ENCODE assay signal across 7 mouse cellular contexts in the genomic region with DNA sequence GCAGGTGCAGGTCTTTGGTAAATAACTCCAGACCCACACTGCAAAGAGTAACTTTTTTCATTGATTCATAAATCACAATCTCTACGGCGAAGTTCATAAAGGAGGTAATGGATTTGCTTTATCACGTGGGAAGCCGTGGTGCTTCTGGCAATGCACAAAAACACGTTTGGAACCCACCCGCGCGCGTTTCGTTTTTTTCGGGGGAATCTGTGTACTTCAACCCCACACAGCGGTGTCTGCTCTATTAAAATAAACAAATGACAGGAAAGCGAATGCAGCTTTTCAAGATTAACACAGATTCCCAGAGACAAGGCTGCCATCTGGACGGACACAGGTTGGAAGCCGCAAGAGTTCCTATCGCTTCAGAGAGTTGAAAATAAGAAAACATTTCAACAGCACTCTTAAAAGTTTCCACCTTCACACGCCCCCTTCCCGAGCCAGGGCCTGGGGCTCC. TPM values are rescaled to one million over a fixed set of nuclear protein-coding genes. Genes with fewer than 3 reads are reported as not detected.
DNase-seq lines count a peak whose midpoint lies in the region; ATAC-seq and TF ChIP-seq lines count a peak whose summit lies in the region.

No protein-coding gene starts in this region.

- no peaks in the 10 kb centered on the region for H3K36me3 ChIP-seq in lung, postnatal 0 days (ENCODE audit: insufficient read depth, low read length)
- no peaks in the 10 kb centered on the region for H3K36me3 ChIP-seq in embryonic facial prominence, embryonic 15.5 days
- H3K36me3 ChIP-seq in limb, embryonic 12.5 days, result no peaks in the 10 kb centered on the region
- no peaks in the 10 kb centered on the region for H3K36me3 ChIP-seq in small intestine, adult 2 months (ENCODE audit: control insufficient read depth, insufficient read depth, low read length)

- H3K4me2 ChIP-seq in lung, postnatal 0 days (replicated peaks; ENCODE audit: low read depth, low read length), result peak overlapping the region; percentile 77
- peak overlapping the region; percentile 68 for H3K4me2 ChIP-seq in embryonic facial prominence, embryonic 15.5 days (replicated peaks)
- peak overlapping the region; percentile 75 for H3K4me2 ChIP-seq in limb, embryonic 12.5 days

- H3K4me3 ChIP-seq in lung, postnatal 0 days (ENCODE audit: low read depth, low read length), result peak overlapping the region; percentile 98
- peak overlapping the region; percentile 94 for H3K4me3 ChIP-seq in embryonic facial prominence, embryonic 15.5 days (replicated peaks)
- peak overlapping the region; percentile 94 for H3K4me3 ChIP-seq in limb, embryonic 12.5 days (replicated peaks)
- peak overlapping the region; percentile 99 for H3K4me3 ChIP-seq in small intestine, adult 2 months (ENCODE audit: low read depth, low read length)

- DNase-seq in lung, postnatal 0 days (ENCODE audit: low spot score), result no peak
- no peak for DNase-seq in lung, postnatal 14 days
- DNase-seq in left cerebral cortex, adult 11 months (ENCODE audit: low spot score), result no peak
- no peak for DNase-seq in retina, postnatal 1 day

- peak overlapping the region; percentile 97 for H3K27ac ChIP-seq in lung, postnatal 0 days (ENCODE audit: low read length)
- peak overlapping the region; percentile 92 for H3K27ac ChIP-seq in embryonic facial prominence, embryonic 15.5 days (replicated peaks)
- H3K27ac ChIP-seq in limb, embryonic 12.5 days, result peak overlapping the region; percentile 93
- H3K27ac ChIP-seq in small intestine, adult 2 months (ENCODE audit: insufficient read depth, low read depth, low read length), result peak overlapping the region; percentile 80

- 2% methylated on average over 18 of the region's 18 CpGs for WGBS in lung, postnatal 0 days
- 2% methylated on average over 18 of the region's 18 CpGs for WGBS in embryonic facial prominence, embryonic 15.5 days
- 7% methylated on average over 18 of the region's 18 CpGs for WGBS in limb, embryonic 12.5 days
- under 1% methylated on average over 18 of the region's 18 CpGs for WGBS in small intestine, adult 2 months

- no peak for TF ChIP-seq POLR2A in small intestine, adult 2 months (IDR thresholded peaks at IDR 0.05; ENCODE audit: low read depth, low read length)

- no peak for ATAC-seq in lung, postnatal 0 days
- ATAC-seq in embryonic facial prominence, embryonic 15.5 days (ENCODE audit: insufficient number of reproducible peaks, low FRiP score, low TSS enrichment, low read depth), result no peak
- no peak for ATAC-seq in limb, embryonic 12.5 days (ENCODE audit: insufficient number of reproducible peaks, insufficient read depth, low FRiP score, low TSS enrichment, low read depth)

- peak overlapping the region; percentile 87 for H3K9ac ChIP-seq in lung, postnatal 0 days (replicated peaks; ENCODE audit: low read depth)
- H3K9ac ChIP-seq in embryonic facial prominence, embryonic 15.5 days, result peak overlapping the region; percentile 82
- peak overlapping the region; percentile 90 for H3K9ac ChIP-seq in limb, embryonic 12.5 days (replicated peaks)

- TF ChIP-seq EP300 in lung, postnatal 0 days (IDR thresholded peaks at IDR 0.05), result no peak

- no peak for TF ChIP-seq CTCF in lung, postnatal 0 days (IDR thresholded peaks at IDR 0.05)
- no peak for TF ChIP-seq CTCF in small intestine, adult 2 months (IDR thresholded peaks at IDR 0.05; ENCODE audit: extremely low read depth, insufficient read length, insufficient replicate concordance, low read depth, low read length)

- H3K27me3 ChIP-seq in lung, postnatal 0 days (replicated peaks; ENCODE audit: insufficient read depth, low read length), result no peaks in the 10 kb centered on the region
- H3K27me3 ChIP-seq in embryonic facial prominence, embryonic 15.5 days, result no peaks in the 10 kb centered on the region
- no peaks in the 10 kb centered on the region for H3K27me3 ChIP-seq in limb, embryonic 12.5 days
- no peaks in the 10 kb centered on the region for H3K27me3 ChIP-seq in small intestine, adult 2 months (ENCODE audit: control insufficient read depth, insufficient read depth, low read length)

- H3K9me3 ChIP-seq in lung, postnatal 0 days (ENCODE audit: low read length), result no peaks in the 10 kb centered on the region
- no peaks in the 10 kb centered on the region for H3K9me3 ChIP-seq in embryonic facial prominence, embryonic 15.5 days (replicated peaks)
- no peaks in the 10 kb centered on the region for H3K9me3 ChIP-seq in limb, embryonic 12.5 days

- peaks cover 26% of the 10 kb centered on the region for H3K4me1 ChIP-seq in lung, postnatal 0 days (ENCODE audit: insufficient read depth, low read depth, low read length)
- peaks cover 45% of the 10 kb centered on the region for H3K4me1 ChIP-seq in embryonic facial prominence, embryonic 15.5 days
- H3K4me1 ChIP-seq in limb, embryonic 12.5 days (replicated peaks), result peaks cover 42% of the 10 kb centered on the region
- peaks cover 21% of the 10 kb centered on the region; the same call in 1 of the 2 replicates for H3K4me1 ChIP-seq in small intestine, adult 2 months (ENCODE audit: control insufficient read depth, insufficient read depth, insufficient read length, low read length)

RNA-seq across cellular contexts. Expression of gene Usp12, which starts 1.1 kb away (rescaled TPM):
- 14.5 and 15.4 TPM in 2 replicates for polyA plus RNA-seq in lung, postnatal 0 days (2015; fragmentation: Nextera tagmentation; extraction: Ambion mirVana)
- 15.3 and 16.0 TPM in 2 replicates for polyA plus RNA-seq in embryonic facial prominence, embryonic 15.5 days (2015; fragmentation: Nextera tagmentation; extraction: Ambion mirVana)
- polyA plus RNA-seq in limb, embryonic 12.5 days (2016; fragmentation: Nextera tagmentation; extraction: Ambion mirVana), result 15.2 and 15.4 TPM in 2 replicates
- polyA plus RNA-seq in small intestine, adult 2 months (2012; rRNA removed), result 5.8 and 16.7 TPM in 2 replicates

RNA-seq across cellular contexts. Expression of gene Rpl21, which starts 39.0 kb away (rescaled TPM):
- 474 and 489 TPM in 2 replicates for polyA plus RNA-seq in lung, postnatal 0 days (2015; fragmentation: Nextera tagmentation; extraction: Ambion mirVana)
- polyA plus RNA-seq in embryonic facial prominence, embryonic 15.5 days (2015; fragmentation: Nextera tagmentation; extraction: Ambion mirVana), result 545 and 547 TPM in 2 replicates
- polyA plus RNA-seq in limb, embryonic 12.5 days (2016; fragmentation: Nextera tagmentation; extraction: Ambion mirVana), result 536 and 555 TPM in 2 replicates
- 15.6 and 16.3 TPM in 2 replicates for polyA plus RNA-seq in small intestine, adult 2 months (2012; rRNA removed)

RNA-seq across cellular contexts. Expression of gene Rasl11a, which starts 51.2 kb away (rescaled TPM):
- polyA plus RNA-seq in lung, postnatal 0 days (2015; fragmentation: Nextera tagmentation; extraction: Ambion mirVana), result 101 and 138 TPM in 2 replicates
- 11.2 and 13.0 TPM in 2 replicates for polyA plus RNA-seq in embryonic facial prominence, embryonic 15.5 days (2015; fragmentation: Nextera tagmentation; extraction: Ambion mirVana)
- polyA plus RNA-seq in limb, embryonic 12.5 days (2016; fragmentation: Nextera tagmentation; extraction: Ambion mirVana), result 18.9 and 21.8 TPM in 2 replicates
- polyA plus RNA-seq in small intestine, adult 2 months (2012; rRNA removed), result 5.8 TPM in 2 replicates

Comparison
In these comparisons a context has a peak if more than half of its experiments do, and no peak if none do; other contexts are left out.
1. RNA of gene Rpl21, which starts 39.0 kb away (polyA plus RNA-seq): 545 to 547 TPM in embryonic facial prominence, embryonic 15.5 days, 536 to 555 TPM in limb, embryonic 12.5 days and 474 to 489 TPM in lung, postnatal 0 days; 15.6 to 16.3 TPM in small intestine, adult 2 months; every median in the first group is over 10 times any median in the second.
2. Peak in every context shown above with its lines, with median percentiles within 50 percentile points of each other: H3K27ac ChIP-seq, H3K4me2 ChIP-seq, H3K4me3 ChIP-seq and H3K9ac ChIP-seq.